Mouse (Mus musculus) stomach, postnatal 0 days (tissue): ENCODE results near the gene Slc4a2. TPM values are rescaled to one million over a fixed set of nuclear protein-coding genes. Genes with fewer than 3 reads are reported as not detected.
A peak's percentile ranks its signal among the peaks of the same experiment; 100 is the strongest.

ENCODE experiments used
- ATAC-seq: fragments of 200-750 bp; cut with Nextera tagmentation; 2 replicates; pipeline ENCODE4 v1.8.0; 2017; ENCODE audit not compliant: low FRiP score, low TSS enrichment
- DNase-seq: peaks from one replicate; pipeline ENCODE4 v3.0.0-alpha.2; 2016; ENCODE audit warnings: low spot score
- H3K27ac ChIP-seq: fragments of 300-500 bp; sonication (generic); replicated peaks from 2 replicates; pipeline ENCODE4 v1.5.1; 2014; ENCODE audit warnings: mild to moderate bottlenecking, control low read depth
- H3K27me3 ChIP-seq: fragments of 300-500 bp; sonication (generic); 2 replicates; pipeline ENCODE4 v1.6.1; 2014; ENCODE audit warnings: low read length; ENCODE audit not compliant: control insufficient read depth, insufficient read depth
- H3K36me3 ChIP-seq: fragments of 300-500 bp; sonication (generic); 2 replicates; pipeline ENCODE4 v1.6.1; 2014; ENCODE audit warnings: low read length, mixed read lengths; ENCODE audit not compliant: control insufficient read depth, insufficient read depth
- H3K4me1 ChIP-seq: fragments of 300-500 bp; sonication (generic); replicated peaks from 2 replicates; pipeline ENCODE4 v1.6.1; 2014; ENCODE audit warnings: antibody characterized with exemption; ENCODE audit not compliant: control insufficient read depth, insufficient read depth
- H3K4me2 ChIP-seq: fragments of 300-500 bp; sonication (generic); replicated peaks from 2 replicates; pipeline ENCODE4 v1.6.1; 2014; ENCODE audit warnings: low read depth, mild to moderate bottlenecking, control low read depth, moderate library complexity
- H3K4me3 ChIP-seq: fragments of 300-500 bp; sonication (generic); 2 replicates; pipeline ENCODE4 v1.5.1; 2014; ENCODE audit warnings: low read depth, low read length, control low read depth
- H3K9ac ChIP-seq: fragments of 300-500 bp; sonication (generic); 2 replicates; pipeline ENCODE4 v1.6.1; 2014; ENCODE audit warnings: mild to moderate bottlenecking, low read length, control low read depth, mixed read lengths
- H3K9me3 ChIP-seq: fragments of 300-500 bp; sonication (generic); 2 replicates; pipeline ENCODE4 v1.6.1; 2016; ENCODE audit warnings: low read length; ENCODE audit not compliant: control insufficient read depth
- CTCF ChIP-seq: IDR thresholded peaks from 2 replicates; pipeline ENCODE4 v1.5.1; 2016; ENCODE audit warnings: antibody characterized with exemption, low read depth, mild to moderate bottlenecking, moderate library complexity
- EP300 ChIP-seq: optimal IDR thresholded peaks from 2 replicates; pipeline ENCODE3; 2016; ENCODE audit warnings: antibody characterized with exemption
- WGBS: fragments of 180-500 bp; shearing (Covaris S2); extraction: QIAGEN DNeasy Blood & Tissue Kit; methylation state at CpG from one replicate; pipeline ENCODE4 v1.1.7; 2014; 5-methylcytosine and 5-hydroxymethylcytosine counted together
- polyA plus RNA-seq: library from polyadenylated mRNA; unstranded; fragments of >200 nt; fragmentation: Nextera tagmentation; extraction: Ambion mirVana; gene quantifications from 2 replicates; pipeline ENCODE4 v1.2.1, GENCODE M21; 2015

Gene Slc4a2
- polyA plus RNA-seq, 1 experiment from 2014 or later: 34.3 TPM

DNA sequence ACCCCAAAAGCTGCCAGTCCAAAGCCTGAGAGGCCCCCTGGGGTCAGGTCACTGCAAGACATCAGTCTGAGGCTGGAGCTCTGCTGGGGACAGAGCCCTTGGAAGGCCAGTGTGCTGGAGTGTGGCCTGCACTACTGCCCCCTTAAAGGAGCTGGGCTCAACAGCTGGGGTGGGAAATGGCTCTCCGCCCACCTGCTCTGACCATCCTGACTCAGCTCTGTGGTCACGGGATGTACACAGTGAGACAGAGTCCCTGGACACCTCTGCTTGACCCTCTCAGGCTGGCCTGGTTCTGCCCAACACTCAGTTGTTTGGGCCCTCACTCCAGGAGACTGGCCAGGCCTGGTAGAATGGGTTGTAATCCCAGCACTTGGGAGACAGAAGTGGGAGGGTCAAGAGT lies 14.2 kb upstream of the Slc4a2 start:
- TF ChIP-seq CTCF (no peak), EP300 (no peak)
- H3K4me3 ChIP-seq: no peak overlapping the region
- ATAC-seq (no peak), DNase-seq (no peak)
- H3K27me3 ChIP-seq: no peaks in the 10 kb centered on the region
- no peak overlapping the region for H3K9ac ChIP-seq
- no peaks in the 10 kb centered on the region for H3K4me1 ChIP-seq
- WGBS: 76% methylated on average over 2 of the region's 2 CpGs
- no peaks in the 10 kb centered on the region for H3K9me3 ChIP-seq
- H3K27ac ChIP-seq: no peak overlapping the region
- H3K36me3 ChIP-seq: peaks cover under 1% of the 10 kb centered on the region
- H3K4me2 ChIP-seq: no peak overlapping the region

DNA sequence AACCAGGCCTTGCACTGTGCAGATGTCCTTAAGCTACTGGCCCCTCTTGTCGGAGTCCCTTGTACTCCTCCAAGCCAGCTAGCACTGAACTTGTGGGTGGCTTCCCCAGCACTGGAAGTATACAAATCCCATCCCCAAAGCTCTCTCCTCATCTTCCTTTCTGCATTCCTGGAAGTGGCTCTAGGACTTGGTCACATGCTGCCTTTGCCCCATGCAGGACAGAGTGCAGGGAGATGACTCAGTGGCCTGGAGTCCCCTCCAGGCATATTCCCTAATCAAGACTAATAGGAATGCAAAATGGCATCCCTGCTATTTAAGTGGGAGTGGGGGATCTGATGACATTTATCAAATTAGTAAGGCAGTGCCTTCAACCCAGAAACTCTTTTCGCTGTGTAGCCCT lies 11.6 kb upstream of the Slc4a2 start:
- no peaks in the 10 kb centered on the region for H3K36me3 ChIP-seq
- H3K4me1 ChIP-seq: no peaks in the 10 kb centered on the region
- no peaks in the 10 kb centered on the region for H3K9me3 ChIP-seq
- no peak for DNase-seq
- H3K27ac ChIP-seq: no peak overlapping the region
- ATAC-seq: no peak
- TF ChIP-seq EP300: no peak
- H3K9ac ChIP-seq: no peak overlapping the region
- H3K4me2 ChIP-seq: no peak overlapping the region
- H3K27me3 ChIP-seq: no peaks in the 10 kb centered on the region
- no peak overlapping the region for H3K4me3 ChIP-seq
- 65% methylated on average over 2 of the region's 2 CpGs for WGBS

DNA sequence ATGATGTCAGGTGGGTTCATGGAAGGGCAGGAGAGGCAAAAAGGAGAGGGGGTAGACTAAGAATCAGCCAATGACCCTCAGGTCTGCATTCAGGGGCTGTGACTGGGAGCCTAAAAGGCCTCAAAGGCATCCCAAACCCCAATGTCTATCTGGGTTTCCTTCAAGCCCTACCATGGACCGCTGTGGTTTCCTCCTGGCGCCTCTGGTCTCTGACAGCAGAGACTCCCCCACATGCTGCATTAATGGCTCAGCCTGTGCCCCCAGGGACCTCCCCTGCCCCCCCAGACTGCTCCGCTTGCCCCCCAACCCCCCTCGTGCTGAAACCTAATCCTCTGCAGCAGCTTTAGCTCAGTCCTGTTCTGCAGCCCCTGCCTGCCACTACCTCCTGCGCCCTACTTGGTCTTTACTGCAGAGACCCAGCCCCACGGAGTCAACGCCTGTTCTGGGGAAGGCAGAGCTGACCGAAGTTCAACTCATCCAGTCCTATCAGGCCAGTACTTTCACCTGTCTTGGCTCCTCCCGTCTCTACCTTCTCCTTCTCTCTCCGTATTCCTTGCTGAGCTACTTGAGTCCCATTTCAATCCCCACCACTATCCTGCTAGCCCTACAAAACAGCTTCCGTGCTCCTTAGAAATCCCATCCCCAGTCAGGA lies 10.5 kb upstream of the Slc4a2 start, which contains the start of gene Asic3:
Asic3 (plus strand) TSS at position 351 of the 652 bp plus-strand sequence.
- 39% methylated on average over 11 of the region's 11 CpGs for WGBS
- no peak within 1 kb of the TSS for H3K27ac ChIP-seq
- no peaks in the 10 kb centered on the region for H3K27me3 ChIP-seq
- H3K36me3 ChIP-seq: no peaks in the 10 kb centered on the region
- DNase-seq (no peak), ATAC-seq (no peak)
- no peaks in the 10 kb centered on the region for H3K4me1 ChIP-seq
- TF ChIP-seq EP300 (no peak), CTCF (no peak)
- H3K9me3 ChIP-seq: no peaks in the 10 kb centered on the region
- no peak within 1 kb of the TSS for H3K4me3 ChIP-seq
- no peak within 1 kb of the TSS for H3K4me2 ChIP-seq
- H3K9ac ChIP-seq: no peak within 1 kb of the TSS

DNA sequence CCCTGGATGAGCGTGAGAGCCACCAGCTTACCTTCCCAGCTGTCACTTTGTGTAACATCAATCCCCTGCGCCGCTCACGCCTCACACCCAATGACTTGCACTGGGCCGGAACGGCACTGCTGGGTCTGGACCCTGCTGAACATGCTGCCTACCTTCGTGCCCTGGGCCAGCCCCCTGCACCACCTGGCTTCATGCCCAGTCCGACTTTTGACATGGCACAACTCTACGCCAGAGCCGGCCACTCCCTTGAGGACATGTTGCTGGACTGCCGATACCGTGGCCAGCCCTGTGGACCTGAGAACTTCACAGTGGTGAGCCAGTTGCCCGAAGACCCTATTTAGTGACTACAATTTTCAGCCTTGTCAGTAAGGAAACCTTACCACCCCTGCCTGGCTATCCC lies 9.7 kb upstream of the Slc4a2 start:
- Histone ChIP-seq H3K4me2 (no peak overlapping the region), H3K4me1 (no peaks in the 10 kb centered on the region), H3K27me3 (no peaks in the 10 kb centered on the region), H3K36me3 (no peaks in the 10 kb centered on the region; the same call in 1 of the 2 replicates), H3K9me3 (no peaks in the 10 kb centered on the region), H3K4me3 (no peak overlapping the region), H3K27ac (no peak overlapping the region), H3K9ac (no peak overlapping the region)
- no peak for ATAC-seq
- DNase-seq: no peak
- TF ChIP-seq EP300 (no peak), CTCF (no peak)
- WGBS: 81% methylated on average over 13 of the region's 13 CpGs

DNA sequence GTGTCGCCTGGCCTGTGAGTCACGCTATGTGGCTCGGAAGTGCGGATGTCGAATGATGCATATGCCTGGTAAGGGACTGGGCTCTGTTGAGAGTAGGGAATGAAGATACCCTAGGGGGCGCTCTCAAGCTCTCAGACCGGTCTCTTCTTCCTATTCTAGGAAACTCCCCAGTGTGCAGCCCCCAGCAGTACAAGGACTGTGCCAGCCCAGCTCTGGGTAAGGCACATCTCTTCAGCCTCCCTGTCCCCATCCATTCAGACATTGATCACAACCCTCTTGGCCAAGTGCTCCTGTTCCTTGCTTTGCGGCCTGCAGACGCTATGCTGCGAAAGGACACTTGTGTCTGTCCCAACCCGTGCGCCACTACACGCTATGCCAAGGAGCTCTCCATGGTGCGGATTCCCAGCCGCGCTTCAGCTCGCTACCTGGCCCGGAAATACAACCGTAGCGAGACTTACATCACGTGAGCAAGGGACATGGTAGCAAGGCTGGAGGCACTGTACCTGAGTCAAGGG lies 7.4 kb upstream of the Slc4a2 start:
- WGBS: 3% methylated on average over 21 of the region's 21 CpGs
- peak; percentile 76 for DNase-seq
- Histone ChIP-seq H3K36me3 (peaks cover 4% of the 10 kb centered on the region; the same call in 1 of the 2 replicates), H3K4me1 (no peaks in the 10 kb centered on the region), H3K4me2 (0 out of 2 replicates have a peak overlapping the region, but pooled peaks have one; percentile 17), H3K4me3 (no peak overlapping the region), H3K27ac (no peak overlapping the region), H3K9ac (no peak overlapping the region), H3K27me3 (no peaks in the 10 kb centered on the region), H3K9me3 (no peaks in the 10 kb centered on the region)
- ATAC-seq: peak; percentile 68
- TF ChIP-seq CTCF (peak; percentile 74), EP300 (no peak)

DNA sequence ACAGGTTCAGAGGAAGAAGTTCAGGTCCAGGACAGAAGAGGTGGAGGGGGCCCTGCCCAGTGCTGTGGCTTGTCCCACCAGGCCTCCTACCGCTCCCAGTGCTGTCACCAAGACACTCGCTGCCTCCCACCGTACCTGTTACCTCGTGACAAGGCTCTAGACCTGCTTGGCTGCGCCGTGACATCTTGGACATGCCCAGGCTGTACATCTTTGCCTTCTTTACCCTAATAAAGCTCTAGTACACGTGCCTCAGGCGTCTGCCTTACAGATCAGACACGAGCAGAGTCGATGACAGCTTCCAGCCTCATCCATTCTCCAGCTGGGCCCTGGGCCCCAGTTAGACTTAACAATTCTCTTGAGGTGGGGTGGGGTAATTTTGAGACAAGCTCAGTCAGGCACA lies 6.0 kb upstream of the Slc4a2 start:
- Histone ChIP-seq H3K9me3 (no peaks in the 10 kb centered on the region), H3K4me2 (no peak overlapping the region), H3K4me1 (no peaks in the 10 kb centered on the region), H3K4me3 (no peak overlapping the region), H3K27me3 (no peaks in the 10 kb centered on the region), H3K36me3 (peaks cover 4% of the 10 kb centered on the region; the same call in 1 of the 2 replicates), H3K27ac (no peak overlapping the region), H3K9ac (no peak overlapping the region)
- DNase-seq (no peak), ATAC-seq (no peak)
- WGBS: 90% methylated on average over 10 of the region's 10 CpGs
- TF ChIP-seq EP300 (no peak), CTCF (no peak)
